Mouse (Mus musculus) CD4-positive helper T cell, adult 2 months (primary cell): ENCODE results near the gene Stx6.
A peak's percentile ranks its signal among the peaks of the same experiment; 100 is the strongest.

Experiments
- DNase-seq: peaks from one replicate; pipeline ENCODE4 v3.0.0-alpha.2; 2012; ENCODE audit warnings: low read depth, missing footprints, low spot score

Gene Stx6

GRCm38 (mm10) chr1:155207859-155208258 is 49.3 kb downstream of the Stx6 start:
- DNase-seq = no peak

GRCm38 (mm10) chr1:155210011-155210763 is 51.7 kb downstream of the Stx6 start:
- no peak for DNase-seq

DNA sequence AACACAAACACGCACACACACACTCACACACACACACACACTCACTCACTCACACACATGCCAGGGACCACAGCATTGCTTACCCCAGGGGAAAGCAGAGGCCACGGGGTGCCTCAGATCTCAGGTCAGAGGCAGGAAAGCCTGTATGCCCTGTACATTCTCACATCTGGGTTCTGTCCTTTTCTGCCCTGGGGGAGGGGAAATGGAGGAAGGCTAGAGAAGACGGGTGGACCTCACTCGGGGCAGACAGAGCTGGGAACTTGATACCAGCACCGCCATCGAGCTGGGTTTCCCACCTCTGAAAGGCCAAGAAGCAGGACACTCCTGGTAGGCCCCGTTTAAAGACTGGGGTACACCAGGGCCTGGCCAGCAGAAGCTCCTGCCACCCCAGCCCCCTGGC is 52.5 kb downstream of the Stx6 start:
- DNase-seq = no peak

DNA sequence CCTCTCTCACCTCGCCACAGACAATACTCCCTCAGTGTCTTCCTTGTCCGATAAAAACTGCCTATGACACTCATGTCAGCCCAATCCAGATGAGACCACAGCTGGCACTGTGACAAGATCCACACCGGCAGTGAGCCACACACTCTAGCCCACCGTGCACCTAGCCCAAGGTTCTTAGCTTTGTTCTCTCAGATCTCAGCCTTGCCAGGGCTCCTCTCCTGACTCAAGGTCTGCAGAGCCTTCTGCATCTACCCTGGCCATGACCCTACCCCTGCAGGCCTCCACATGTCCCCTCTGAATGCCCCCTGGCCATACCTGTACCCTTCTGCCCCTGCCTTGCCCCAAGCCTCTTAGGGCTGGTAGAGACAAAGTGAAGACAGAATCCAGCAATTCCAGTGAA is 53.6 kb downstream of the Stx6 start:
- no peak for DNase-seq

- no peak for DNase-seq
Measured at GRCm38 (mm10) chr1:155212493-155212892, 54.0 kb downstream of the Stx6 start.

DNA sequence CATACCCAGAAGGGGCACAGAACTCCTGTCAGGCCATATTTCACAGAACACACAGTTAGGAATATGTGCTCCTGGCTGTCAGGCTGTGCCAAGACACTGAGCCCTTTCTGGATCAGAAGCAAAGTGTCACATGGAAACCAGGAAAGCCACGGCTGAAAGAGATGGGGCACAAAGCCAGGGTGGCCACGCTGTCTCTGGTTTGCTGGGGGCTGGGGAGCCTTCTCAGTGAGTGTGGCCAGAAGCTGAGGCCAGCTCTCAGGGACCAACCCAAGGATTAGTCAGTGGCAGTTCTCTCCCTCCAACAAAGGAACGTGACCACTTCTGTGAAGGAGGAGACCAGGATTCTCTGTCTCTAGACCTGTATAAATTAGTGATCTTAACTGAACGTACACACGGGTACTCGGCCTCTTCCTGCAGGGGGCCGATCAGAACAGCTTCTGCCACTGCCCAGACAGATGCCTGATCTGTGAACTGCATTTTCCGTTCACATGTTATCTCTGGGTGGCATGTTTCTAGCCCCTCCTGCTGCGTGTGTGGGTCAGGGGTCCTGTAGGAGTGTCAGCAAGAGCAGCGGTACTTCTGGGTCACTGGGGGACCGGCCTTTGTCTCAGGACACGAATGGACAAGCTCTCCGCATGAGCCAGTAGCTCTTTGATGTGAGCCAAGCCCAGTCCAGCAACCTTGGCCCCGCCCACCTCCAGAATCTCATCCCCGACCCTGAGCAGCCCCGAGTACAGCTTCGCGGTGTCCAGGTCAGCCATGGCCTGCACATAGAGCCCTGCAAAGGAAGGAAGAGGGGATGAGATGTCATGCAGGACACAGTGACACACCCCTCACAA is 54.6 kb downstream of the Stx6 start:
- DNase-seq = no peak

DNA sequence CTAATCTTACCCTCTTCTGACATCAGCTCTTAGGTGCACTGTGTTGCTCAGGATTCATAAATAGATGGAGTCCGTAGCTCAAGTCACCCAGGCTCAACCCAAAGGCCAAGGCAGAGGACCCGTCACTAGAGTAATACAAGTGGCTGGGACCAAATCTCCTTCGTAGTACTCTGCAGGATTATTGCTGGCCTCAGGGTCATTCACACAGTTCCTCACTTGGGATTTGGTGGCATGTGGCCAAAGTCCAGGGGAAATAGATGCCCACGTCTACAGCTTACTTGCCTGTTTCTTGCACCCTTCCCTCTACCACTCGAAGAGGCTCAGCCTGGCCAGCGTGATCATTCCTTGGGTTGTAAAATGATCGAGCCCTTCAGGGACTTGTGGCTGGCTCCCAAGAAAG is 55.4 kb downstream of the Stx6 start:
- no peak for DNase-seq

- DNase-seq = no peak
Measured at GRCm38 (mm10) chr1:155215066-155215764, 56.7 kb downstream of the Stx6 start.

DNA sequence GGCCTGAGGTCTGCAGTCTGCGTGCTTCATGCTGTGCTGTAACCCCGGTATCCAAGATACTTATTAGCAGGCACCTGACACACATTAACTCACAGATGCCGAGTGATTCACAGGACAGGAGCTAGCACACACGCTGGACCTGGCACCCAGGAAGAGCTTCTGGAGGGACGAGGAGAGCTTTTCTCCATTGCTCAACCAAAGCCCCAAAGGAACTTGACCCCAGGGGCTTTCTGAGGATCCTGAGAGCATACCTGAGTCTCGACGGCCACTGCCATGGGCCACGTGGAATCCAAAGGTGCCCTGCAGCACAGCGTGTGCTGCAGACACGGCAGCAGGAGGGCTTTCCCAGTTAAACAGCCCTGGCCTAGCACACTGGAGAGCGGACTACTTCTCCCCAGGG is 57.8 kb downstream of the Stx6 start:
- DNase-seq = no peak

- no peak for DNase-seq
Measured at GRCm38 (mm10) chr1:155216844-155217243, 58.3 kb downstream of the Stx6 start.

DNA sequence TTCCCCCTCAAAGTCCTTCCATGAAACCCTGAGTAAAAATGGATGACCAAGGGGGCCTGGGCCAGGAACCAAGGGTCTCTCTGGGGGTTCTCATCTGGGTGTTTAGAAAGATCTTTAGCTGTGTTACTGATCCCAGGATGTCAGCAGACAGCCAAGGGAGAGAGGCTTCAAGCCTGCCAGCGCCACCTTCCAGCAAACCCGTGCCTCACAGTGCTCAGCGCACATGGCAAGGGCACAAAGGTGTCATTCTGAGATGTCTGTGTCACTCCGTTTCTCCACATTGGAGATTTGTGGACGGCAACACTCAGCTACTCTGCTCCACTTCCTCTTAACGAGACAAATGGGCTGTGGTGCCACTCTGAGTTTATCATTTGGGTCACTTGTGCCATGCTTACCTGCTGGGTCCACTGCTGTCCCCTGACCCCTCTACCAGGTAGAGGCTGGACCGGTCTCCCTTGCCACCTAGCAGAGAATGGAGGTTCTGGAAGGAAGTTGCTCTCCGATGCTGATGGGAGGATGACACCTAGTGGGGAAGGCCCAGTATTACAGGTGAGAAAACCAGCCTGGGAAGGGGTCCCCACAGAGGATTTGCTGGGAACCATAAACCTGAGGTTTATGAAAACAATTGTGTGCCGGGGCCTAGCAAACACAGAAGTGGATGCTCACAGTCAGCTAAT is 59.5 kb downstream of the Stx6 start:
- peak; percentile 70 for DNase-seq

GRCm38 (mm10) chr1:155218924-155219323 is 60.4 kb downstream of the Stx6 start:
- DNase-seq = no peak

DNA sequence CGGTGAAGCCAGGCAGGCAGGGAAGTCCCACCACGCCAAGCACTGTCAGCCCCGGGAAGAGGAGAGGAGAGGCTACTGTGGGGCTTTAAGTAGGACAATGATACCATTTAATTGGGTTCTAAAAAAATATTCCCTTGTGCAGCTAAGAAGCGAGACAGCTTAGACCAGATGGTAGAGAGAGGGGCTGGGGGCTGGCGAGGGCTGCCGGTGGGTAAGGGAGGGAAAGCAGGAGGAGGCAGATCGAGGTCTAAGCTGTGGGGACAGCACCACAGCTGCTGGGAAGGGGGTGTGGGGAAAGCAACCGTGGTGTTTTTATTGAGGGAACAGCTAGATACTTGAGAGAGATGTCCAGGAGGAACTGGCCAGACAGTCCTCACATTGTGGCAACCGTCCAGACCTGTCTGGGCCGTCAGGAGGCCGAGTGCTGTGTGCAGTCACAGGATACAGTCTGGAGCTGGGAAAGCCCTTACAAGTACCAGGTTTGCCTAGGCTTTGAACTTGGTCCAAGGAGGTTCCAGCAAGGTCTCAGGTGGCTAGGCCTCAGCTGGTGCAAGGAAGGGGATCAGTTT is 63.7 kb downstream of the Stx6 start:
- DNase-seq = no peak

DNA sequence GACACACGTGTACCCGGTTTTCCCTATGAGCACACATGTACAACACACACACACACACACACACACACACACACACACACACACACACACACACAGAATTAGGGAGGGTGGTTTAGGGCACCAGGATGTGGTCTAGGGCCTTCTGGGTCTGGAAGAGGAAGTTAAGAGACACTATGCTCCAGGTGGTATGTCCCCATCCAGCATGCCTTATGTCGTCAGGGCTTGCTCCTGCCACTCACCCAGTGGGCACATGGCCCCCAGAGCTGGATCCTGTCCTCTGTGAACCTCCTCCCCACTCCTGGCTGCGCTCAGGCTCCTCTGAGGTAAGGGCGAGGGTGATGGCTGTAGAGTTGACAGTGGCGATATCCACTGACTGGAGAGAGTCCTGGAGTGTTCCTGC is 64.5 kb downstream of the Stx6 start:
- peak; percentile 73 for DNase-seq

DNA sequence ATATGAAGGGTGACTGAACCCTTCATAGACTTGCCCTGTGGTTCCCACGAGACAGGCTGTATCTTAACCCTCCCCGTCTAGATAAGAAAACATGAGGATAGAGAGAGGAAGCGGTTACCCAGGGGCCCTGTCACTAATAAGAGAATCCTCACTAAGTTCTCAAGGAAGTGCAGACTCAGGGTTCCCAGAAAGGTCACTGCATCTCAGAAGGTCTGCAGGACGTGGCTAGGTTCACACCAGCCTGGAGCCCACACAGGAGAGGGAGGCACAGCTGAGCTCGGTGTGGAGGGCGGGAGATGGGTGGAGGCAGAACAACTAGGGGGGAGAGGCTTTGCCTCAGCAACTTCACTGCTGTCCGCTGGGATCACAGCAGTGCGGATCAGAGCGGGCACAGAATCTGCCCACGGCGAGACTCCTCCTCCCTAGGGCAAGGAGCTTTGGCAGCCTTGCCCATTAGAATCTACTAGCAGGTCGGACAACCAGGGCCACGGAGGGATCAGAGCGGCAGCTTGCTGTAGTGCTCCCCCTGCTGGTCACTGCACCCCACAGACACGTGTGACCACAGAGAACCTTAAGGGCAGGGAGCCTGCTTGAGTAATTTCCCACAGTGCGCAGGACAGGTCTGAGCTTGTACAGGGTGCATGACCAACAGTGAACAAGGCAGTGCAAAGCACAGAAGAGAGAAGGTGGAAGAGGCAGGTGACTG is 65.5 kb downstream of the Stx6 start:
- peak; percentile 85 for DNase-seq

DNA sequence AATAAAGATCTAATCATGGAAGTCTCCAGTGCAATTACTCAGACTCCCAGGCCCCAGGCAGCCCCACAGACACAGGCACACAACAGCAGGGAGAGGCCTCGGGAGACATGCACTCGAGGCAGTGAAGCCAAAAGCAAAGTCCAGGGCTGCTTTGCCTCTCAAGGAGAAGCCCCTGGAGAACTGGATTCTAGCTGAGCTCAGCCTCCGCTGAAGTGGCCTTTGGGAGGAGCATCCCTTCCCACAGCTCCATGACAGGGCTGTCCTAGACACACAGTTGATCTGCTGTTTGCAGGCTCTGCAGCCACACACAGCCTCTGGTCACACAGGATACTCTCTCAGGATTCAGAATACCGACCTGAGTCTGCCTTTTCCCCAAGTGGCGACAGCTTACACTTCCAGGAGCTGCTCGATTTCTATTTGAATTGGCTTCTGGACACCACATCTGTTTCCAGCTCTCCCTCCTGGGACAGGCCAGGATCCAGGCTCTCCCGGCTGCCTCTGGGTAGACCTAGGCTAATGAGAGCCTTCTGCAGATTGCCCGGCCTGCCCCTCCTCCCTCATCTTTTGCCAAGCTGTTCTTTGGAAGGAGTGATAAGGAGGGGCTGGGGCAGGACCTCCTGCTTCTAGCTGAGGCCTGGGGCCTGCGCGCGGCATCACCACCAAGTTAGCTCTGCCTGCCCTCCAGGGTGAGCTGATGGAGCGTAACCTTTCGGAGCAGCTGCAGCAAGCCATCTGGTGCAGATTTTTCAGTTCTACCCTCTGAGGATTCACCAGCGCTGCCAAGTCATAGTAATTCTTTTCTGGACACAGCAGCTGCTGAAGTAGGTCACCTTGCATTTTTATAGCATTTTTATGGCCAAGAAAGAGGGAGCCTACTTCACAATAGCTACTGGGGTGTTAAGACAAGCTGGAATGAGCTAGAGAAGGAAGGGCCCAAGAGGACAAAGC is 71.2 kb downstream of the Stx6 start:
- DNase-seq = no peak

DNA sequence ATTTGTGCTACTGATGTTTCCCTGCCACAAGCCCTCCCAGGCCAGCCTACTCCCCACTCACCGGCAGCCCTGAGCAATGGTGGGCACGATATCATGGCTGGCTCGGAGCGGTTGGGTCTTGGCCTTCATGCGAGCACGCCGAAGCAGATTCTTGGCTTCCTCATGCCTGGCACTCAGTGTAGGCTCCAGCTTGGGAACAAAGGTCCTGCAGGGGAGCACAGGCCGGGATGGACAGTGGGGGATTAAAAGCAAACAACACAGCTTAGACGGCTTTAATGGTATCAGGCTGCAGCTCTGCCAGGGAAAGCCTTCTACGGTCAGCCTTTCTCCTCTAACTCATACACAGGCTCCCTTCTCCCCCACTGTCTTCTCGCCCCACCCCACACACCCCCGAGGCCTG is 73.9 kb downstream of the Stx6 start:
- DNase-seq = no peak

GRCm38 (mm10) chr1:155232786-155233185 is 74.3 kb downstream of the Stx6 start:
- no peak for DNase-seq

- DNase-seq = no peak
Measured at GRCm38 (mm10) chr1:155233378-155233777, 74.9 kb downstream of the Stx6 start.
